Mouse (Mus musculus): ENCODE results near the gene Agfg2. TPM values are rescaled to one million over a fixed set of nuclear protein-coding genes. Genes with fewer than 3 reads are reported as not detected.

The Agfg2 gene
- total RNA-seq, 2 experiments from 2014 or later: 61.8 to 63.9 TPM

DNA sequence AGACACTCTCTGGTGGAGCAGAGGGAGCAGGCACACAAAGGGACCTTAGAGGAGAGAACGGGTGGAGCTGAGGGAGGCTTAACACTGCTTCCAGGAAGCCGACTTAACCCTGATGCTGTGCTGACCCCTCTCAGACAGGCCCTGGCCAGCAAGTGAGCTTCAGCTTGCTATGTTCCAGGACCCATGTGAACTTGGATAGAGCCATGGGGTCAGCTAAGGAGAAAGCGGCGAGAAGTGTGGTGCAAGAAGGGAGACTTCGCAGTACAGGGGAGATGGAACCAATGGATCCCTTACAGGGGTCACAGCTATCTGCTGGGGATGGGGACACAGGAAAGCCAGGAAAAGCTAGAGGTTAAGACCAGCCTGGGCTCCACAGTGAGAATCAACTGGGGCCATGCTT is 71.5 kb downstream of the Agfg2 start:
- no peak for DNase-seq (ENCODE audit: extremely low spot score in 1 of 2, low spot score in 1 of 2)

GRCm38 (mm10) chr5:137611245-137611602 is 73.3 kb downstream of the Agfg2 start:
- DNase-seq (ENCODE audit: extremely low spot score in 1 of 2, low spot score in 1 of 2): no peak

DNA sequence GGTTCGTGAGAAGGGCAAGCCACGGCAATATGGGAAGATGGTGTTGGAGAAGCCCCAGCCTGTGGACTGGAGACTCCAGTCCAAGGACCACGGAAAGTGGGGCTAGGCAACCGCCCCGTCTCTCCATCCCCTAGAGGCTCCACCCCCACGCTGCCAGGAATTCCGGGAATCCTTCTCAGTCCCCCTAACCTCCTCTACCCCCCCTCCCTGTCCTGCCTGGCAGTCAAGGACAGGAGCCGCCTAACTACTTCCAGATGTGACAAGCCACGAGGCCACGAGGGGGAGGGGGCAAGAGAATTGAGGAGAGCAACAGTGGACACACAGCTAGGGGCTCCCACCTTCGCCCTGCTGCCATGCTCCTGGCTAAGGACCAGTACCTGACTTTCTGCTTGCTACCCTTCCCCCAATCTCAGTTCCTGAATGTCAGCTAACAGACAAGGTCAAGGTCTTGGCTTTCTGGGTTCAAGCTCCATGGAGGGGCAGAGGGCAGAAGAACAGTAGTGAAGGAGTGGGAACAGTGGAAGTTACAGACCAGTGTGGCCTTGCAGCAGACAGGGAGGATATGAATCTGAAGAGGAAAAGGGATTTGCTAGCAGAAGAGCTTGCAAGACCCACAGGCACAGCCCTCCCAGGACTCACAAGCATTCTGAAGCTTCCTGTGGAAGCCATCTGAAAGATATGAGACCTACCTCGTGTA is 73.8 kb downstream of the Agfg2 start:
- DNase-seq (ENCODE audit: extremely low spot score in 1 of 2, low spot score in 1 of 2): no peak

GRCm38 (mm10) chr5:137610056-137610455 is 74.5 kb downstream of the Agfg2 start:
- no peak for DNase-seq (ENCODE audit: extremely low spot score in 1 of 2, low spot score in 1 of 2)

DNA sequence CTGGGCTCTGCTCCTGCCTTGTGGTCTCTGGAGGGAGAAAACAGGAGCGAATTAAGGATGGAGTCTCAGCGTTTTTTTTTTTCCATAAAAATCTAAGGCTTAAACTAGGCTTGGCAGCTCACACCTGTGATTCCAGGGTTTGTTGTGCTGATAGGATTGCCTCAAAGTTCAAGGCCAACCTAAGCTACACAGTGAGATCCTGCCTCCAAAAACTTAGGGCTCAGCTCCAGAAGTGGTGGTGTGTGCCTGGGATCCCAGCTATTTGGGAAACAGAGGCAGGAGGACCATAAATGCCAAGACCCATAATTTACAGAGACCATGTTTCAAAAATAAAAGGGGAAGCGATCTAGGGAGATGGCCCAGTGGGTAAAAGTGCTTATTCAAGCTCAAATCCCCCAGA is 75.2 kb downstream of the Agfg2 start:
- DNase-seq (ENCODE audit: extremely low spot score in 1 of 2, low spot score in 1 of 2): no peak

- no peak for DNase-seq (ENCODE audit: extremely low spot score in 1 of 2, low spot score in 1 of 2)
These were observed 75.8 kb downstream of the Agfg2 start for GRCm38 (mm10) chr5:137608654-137609190.

DNA sequence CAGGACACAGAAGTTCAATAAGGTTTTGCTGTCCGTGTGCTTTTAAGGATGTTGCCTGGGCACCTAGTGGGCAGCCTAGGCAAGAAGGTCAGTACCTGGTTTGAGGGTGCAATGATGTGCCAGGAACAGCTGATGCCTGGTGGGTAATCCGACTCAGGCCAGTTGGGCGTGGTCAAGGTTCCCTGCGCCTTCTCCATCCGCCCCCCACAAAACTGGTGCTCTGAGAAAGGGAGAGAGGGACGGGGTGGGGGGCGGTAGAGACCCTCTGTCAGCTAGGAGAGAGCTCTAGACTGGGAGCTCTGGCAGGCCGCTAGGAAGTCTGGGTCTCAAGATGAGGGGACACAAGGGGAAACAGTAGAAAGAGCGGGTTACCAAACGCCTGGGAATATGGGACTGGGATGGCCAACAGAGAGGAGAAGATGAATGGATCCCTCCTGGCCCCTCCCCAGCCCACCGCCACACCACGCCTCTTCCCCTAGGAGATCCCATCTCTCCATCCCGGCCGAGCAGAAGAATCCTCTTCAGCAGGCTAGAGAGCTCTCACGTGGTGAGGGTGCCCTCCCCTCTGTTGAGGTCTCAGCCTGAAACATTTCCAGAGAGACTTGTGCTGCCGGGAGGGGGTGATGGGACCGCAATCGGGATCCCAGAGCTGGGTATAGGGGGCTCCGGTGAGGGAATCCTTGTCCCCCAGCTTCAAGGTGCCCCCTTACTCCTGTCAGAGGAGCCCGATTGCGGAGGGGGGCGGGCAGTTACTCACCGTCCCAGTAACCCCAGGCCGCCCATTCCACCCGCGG is 76.5 kb downstream of the Agfg2 start:
- no peak for DNase-seq (ENCODE audit: extremely low spot score in 1 of 2, low spot score in 1 of 2)

DNA sequence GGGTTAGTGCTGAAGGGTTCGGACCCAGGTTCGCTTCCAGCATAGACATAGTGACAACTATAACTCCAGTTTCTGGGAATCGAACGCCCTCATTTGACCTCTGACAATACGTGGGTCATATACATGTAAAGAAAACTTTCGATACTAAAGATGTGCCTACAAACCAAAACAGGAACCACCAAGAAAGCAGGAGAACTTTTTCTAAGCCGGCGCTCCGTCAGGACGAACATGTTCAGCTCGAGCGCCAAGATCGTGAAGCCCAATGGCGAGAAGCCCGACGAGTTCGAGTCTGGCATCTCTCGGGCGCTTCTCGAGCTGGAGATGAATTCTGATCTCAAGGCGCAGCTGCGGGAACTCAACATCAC is 83.2 kb downstream of the Agfg2 start:
- DNase-seq (ENCODE audit: extremely low spot score in 1 of 2, low spot score in 1 of 2): peak in 1 of 2 experiments; percentile 15

DNA sequence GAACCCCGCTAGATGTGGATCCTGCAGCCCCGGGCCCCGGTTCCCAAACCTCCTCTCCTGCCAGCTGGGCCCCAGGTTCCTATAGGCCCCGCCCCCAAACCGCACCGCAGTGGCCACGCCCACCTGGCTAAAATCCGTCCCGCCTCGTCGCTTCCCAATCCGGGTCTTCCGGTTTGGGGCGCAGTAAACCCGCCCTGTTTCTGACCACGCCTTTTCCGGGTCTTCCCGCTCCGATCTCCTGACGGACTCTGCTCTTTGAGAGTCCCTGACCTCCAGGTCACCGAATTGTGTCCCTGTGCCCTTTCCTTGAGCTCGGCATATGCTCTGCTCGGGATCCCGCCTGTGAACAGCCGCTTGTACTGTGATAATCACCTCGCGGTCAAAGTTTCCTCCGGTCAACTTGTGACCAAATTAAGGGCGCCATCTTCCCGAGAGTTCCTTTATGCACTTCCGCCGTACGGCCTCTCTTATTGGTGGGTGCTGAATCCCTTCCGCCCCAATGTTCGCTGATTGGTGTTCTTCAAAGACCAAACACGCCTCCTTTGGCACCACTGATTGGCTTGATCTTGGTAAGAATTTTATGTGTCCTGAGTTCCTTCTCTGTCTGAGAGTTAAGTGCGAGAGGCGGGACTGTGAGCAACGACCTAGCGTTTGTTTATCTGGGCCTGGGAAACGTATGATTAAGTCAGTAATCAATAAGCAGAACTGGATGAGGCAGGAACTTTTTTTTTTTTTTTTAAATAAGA is 83.7 kb downstream of the Agfg2 start, which contains the start of gene Mospd3:
Gene Mospd3 (minus strand): TSS at position 440 of the 746 bp plus-strand sequence.
- DNase-seq (ENCODE audit: extremely low spot score in 1 of 2, low spot score in 1 of 2): peak; percentile 89 to 92

Other genes with a start within 250 kb of the Agfg2 start
- under 1 TPM; 0.14 to 0.22 TPM for gene Zan, start 207.7 kb downstream of the Agfg2 start, total RNA-seq (2021)
- gene Pop7, start 182.2 kb downstream of the Agfg2 start, total RNA-seq (2021): 10 to 100 TPM; 33.6 to 34.6 TPM
- 10 to 100 TPM; 44.8 to 54.9 TPM for gene Gigyf1, start 166.2 kb downstream of the Agfg2 start, total RNA-seq (2021)
- gene Epo, start 151.5 kb downstream of the Agfg2 start, total RNA-seq (2021): not detected
- gene Gnb2, start 151.2 kb downstream of the Agfg2 start, total RNA-seq (2021): 100 to 1,000 TPM; 648 to 692 TPM
- gene Actl6b, start 131.2 kb downstream of the Agfg2 start, total RNA-seq (2021): 100 to 1,000 TPM; 129 to 132 TPM
- 10 to 100 TPM; 13.3 to 15.8 TPM for gene Tfr2, start 114.9 kb downstream of the Agfg2 start, total RNA-seq (2021)
- gene Mospd3, start 83.7 kb downstream of the Agfg2 start, total RNA-seq (2021): 10 to 100 TPM; 33.6 TPM
- 1 to 10 TPM; 6.7 to 9.2 TPM for gene Pcolce, start 70.9 kb downstream of the Agfg2 start, total RNA-seq (2021)
- gene Fbxo24, start 55.7 kb downstream of the Agfg2 start, total RNA-seq (2021): under 1 TPM; 0.27 to 0.31 TPM
- gene Lrch4, start 55.6 kb downstream of the Agfg2 start, total RNA-seq (2021): 10 to 100 TPM; 19.3 to 23.5 TPM
- gene Gm20605, start 55.6 kb downstream of the Agfg2 start, total RNA-seq (2021): 10 to 100 TPM; 12.7 to 15.8 TPM
- 10 to 100 TPM in 1 of 2 experiments, 1 to 10 TPM in 1; 3.1 to 13.9 TPM for gene Sap25, start 43.4 kb downstream of the Agfg2 start, total RNA-seq (2021)
- not detected for gene Irs3, start 39.0 kb downstream of the Agfg2 start, total RNA-seq (2021)
- 10 to 100 TPM; 63.9 to 65.5 TPM for gene Nyap1, start 56.9 kb upstream of the Agfg2 start, total RNA-seq (2021)
- gene Tsc22d4, start 61.0 kb upstream of the Agfg2 start, total RNA-seq (2021): 100 to 1,000 TPM; 203 to 214 TPM
- 10 to 100 TPM; 24.7 to 26.2 TPM for gene Ppp1r35, start 94.1 kb upstream of the Agfg2 start, total RNA-seq (2021)
- 10 to 100 TPM; 40.1 to 42.8 TPM for gene Mepce, start 102.9 kb upstream of the Agfg2 start, total RNA-seq (2021)
- 1 to 10 TPM; 6.1 to 6.2 TPM for gene Zcwpw1, start 103.1 kb upstream of the Agfg2 start, total RNA-seq (2021)
- gene Pilra, start 151.6 kb upstream of the Agfg2 start, total RNA-seq (2021): under 1 TPM; 0.82 to 0.91 TPM
- not detected for gene Pilrb1, start 173.4 kb upstream of the Agfg2 start, total RNA-seq (2021)
- gene Pilrb2, start 187.1 kb upstream of the Agfg2 start, total RNA-seq (2021): not detected
- under 1 TPM; 0.17 to 0.28 TPM for gene Cyp3a13, start 236.9 kb upstream of the Agfg2 start, total RNA-seq (2021)